Mouse (Mus musculus) bone marrow, adult 2 months (tissue): ENCODE data around the gene Wrap53.

ENCODE experiments used
- CTCF ChIP-seq: fragments of 200-500 bp; IDR thresholded peaks from 2 replicates; pipeline ENCODE4 v1.5.1; 2011; ENCODE audit warnings: low read length, control low read depth; ENCODE audit not compliant: control insufficient read depth, insufficient read depth
- POLR2A ChIP-seq: fragments of 200-500 bp; IDR thresholded peaks from 2 replicates; pipeline ENCODE4 v1.6.1; 2011; ENCODE audit warnings: low read depth, mild to moderate bottlenecking, control low read depth, low read length, borderline replicate concordance; ENCODE audit not compliant: control insufficient read depth

- TF ChIP-seq CTCF: peak; percentile 97
- TF ChIP-seq POLR2A: peak; percentile 70; the same call in 1 of the 2 replicates
These were observed 682 bp downstream of the Wrap53 start for GRCm38 (mm10) chr11:69579128-69580017.
